Mouse (Mus musculus) left cerebral cortex, adult 9 months (tissue): Measurements from ENCODE around the gene Epop.

ENCODE experiments used
- DNase-seq, 2 experiments: peaks; one replicate each; pipeline ENCODE4 v3.0.0; 2022; ENCODE audit warnings: low spot score in 2 of 2

Epop gene

GRCm38 (mm10) chr11:97629576-97629975 lies at the start of gene Epop:
Epop (minus strand) TSS chr11:97629702.
- DNase-seq = peak; percentile 76 to 91

- DNase-seq = no peak
Observed at GRCm38 (mm10) chr11:97678301-97678700, 48.8 kb upstream of the Epop start.

- DNase-seq = no peak
Observed at GRCm38 (mm10) chr11:97677842-97678241, 48.3 kb upstream of the Epop start.

GRCm38 (mm10) chr11:97677381-97677780 lies 47.9 kb upstream of the Epop start:
- no peak for DNase-seq

GRCm38 (mm10) chr11:97676050-97676754 lies 46.7 kb upstream of the Epop start:
- no peak for DNase-seq

- DNase-seq = no peak
Observed at GRCm38 (mm10) chr11:97673148-97673547, 43.6 kb upstream of the Epop start.

- no peak for DNase-seq
Observed at GRCm38 (mm10) chr11:97671177-97671527, 41.6 kb upstream of the Epop start.

GRCm38 (mm10) chr11:97670234-97671176 lies 41.0 kb upstream of the Epop start:
- DNase-seq = no peak

GRCm38 (mm10) chr11:97669829-97670228 lies 40.3 kb upstream of the Epop start:
- no peak for DNase-seq

GRCm38 (mm10) chr11:97669268-97669667 lies 39.8 kb upstream of the Epop start:
- no peak for DNase-seq

- no peak for DNase-seq
Observed at GRCm38 (mm10) chr11:97668160-97668559, 38.7 kb upstream of the Epop start.

- DNase-seq = no peak
Observed at GRCm38 (mm10) chr11:97666794-97667193, 37.3 kb upstream of the Epop start.

GRCm38 (mm10) chr11:97666221-97666620 lies 36.7 kb upstream of the Epop start:
- no peak for DNase-seq

- DNase-seq = no peak
Observed at GRCm38 (mm10) chr11:97665431-97665830, 35.9 kb upstream of the Epop start.

GRCm38 (mm10) chr11:97664771-97665240 lies 35.3 kb upstream of the Epop start:
- DNase-seq = no peak

GRCm38 (mm10) chr11:97664339-97664665 lies 34.8 kb upstream of the Epop start:
- no peak for DNase-seq

GRCm38 (mm10) chr11:97663528-97664338 lies 34.2 kb upstream of the Epop start:
- no peak for DNase-seq

GRCm38 (mm10) chr11:97662893-97663527 lies 33.5 kb upstream of the Epop start, which contains the start of gene Mllt6:
Mllt6 (plus strand) TSS chr11:97663414.
- no peak for DNase-seq

GRCm38 (mm10) chr11:97662207-97662892 lies 32.8 kb upstream of the Epop start:
- DNase-seq = no peak

GRCm38 (mm10) chr11:97661648-97662133 lies 32.2 kb upstream of the Epop start:
- DNase-seq = no peak
